Mouse (Mus musculus) spleen, embryonic (tissue): ENCODE results near the gene Oprm1.

Experiments
- CTCF ChIA-PET: fragments of 350-600 bp; sonication (Branson Sonifier 250); formaldehyde crosslinking; loops from one replicate; lab custom pipeline; 2022; lab: Charles Lee

The Oprm1 gene

GRCm38 (mm10) chr10:7037194-7037593, 278.9 kb downstream of the Oprm1 start:
- CTCF ChIA-PET, result no interaction called here

GRCm38 (mm10) chr10:7041032-7041431, 282.7 kb downstream of the Oprm1 start:
- CTCF ChIA-PET, result no interaction called here

- CTCF ChIA-PET, result no interaction called here
These were observed 285.6 kb downstream of the Oprm1 start for GRCm38 (mm10) chr10:7043896-7044295.

- CTCF ChIA-PET, result no interaction called here
These were observed 289.1 kb downstream of the Oprm1 start for GRCm38 (mm10) chr10:7047288-7047918.

- CTCF ChIA-PET, result no interaction called here
These were observed 289.6 kb downstream of the Oprm1 start for GRCm38 (mm10) chr10:7047919-7048291.

- CTCF ChIA-PET, result no interaction called here
These were observed 291.6 kb downstream of the Oprm1 start for GRCm38 (mm10) chr10:7049901-7050300.

- CTCF ChIA-PET, result no interaction called here
These were observed 294.2 kb downstream of the Oprm1 start, which contains the start of gene Ipcef1 for GRCm38 (mm10) chr10:7052315-7053017. Gene Ipcef1 (minus strand): TSS chr10:7052478.

- CTCF ChIA-PET, result no interaction called here
These were observed 296.4 kb downstream of the Oprm1 start for GRCm38 (mm10) chr10:7054560-7055205.

- CTCF ChIA-PET, result no interaction called here
These were observed 299.2 kb downstream of the Oprm1 start for GRCm38 (mm10) chr10:7057546-7057945.

- CTCF ChIA-PET, result interaction anchor here (0.5 to 0.6 kb wide), 2 partner anchors 77 to 81 kb away, joined by 3 read pairs; no protein-coding TSS in a partner anchor
These were observed 302.0 kb downstream of the Oprm1 start for GRCm38 (mm10) chr10:7060326-7060725.

- CTCF ChIA-PET, result no interaction called here
These were observed 304.7 kb downstream of the Oprm1 start for GRCm38 (mm10) chr10:7062993-7063392.

GRCm38 (mm10) chr10:7063752-7064457, 305.6 kb downstream of the Oprm1 start:
- CTCF ChIA-PET, result interaction anchor here (0.6 kb wide), 1 partner anchor 174 kb away, joined by 3 read pairs; no protein-coding TSS in a partner anchor

- CTCF ChIA-PET, result no interaction called here
These were observed 310.3 kb downstream of the Oprm1 start for GRCm38 (mm10) chr10:7068608-7069007.

GRCm38 (mm10) chr10:7069090-7069489, 310.8 kb downstream of the Oprm1 start:
- CTCF ChIA-PET, result no interaction called here

- CTCF ChIA-PET, result no interaction called here
These were observed 312.0 kb downstream of the Oprm1 start for GRCm38 (mm10) chr10:7070100-7070835.

GRCm38 (mm10) chr10:7070924-7071323, 312.6 kb downstream of the Oprm1 start:
- CTCF ChIA-PET, result no interaction called here

GRCm38 (mm10) chr10:7074231-7074630, 315.9 kb downstream of the Oprm1 start:
- CTCF ChIA-PET, result no interaction called here

GRCm38 (mm10) chr10:7075661-7076060, 317.4 kb downstream of the Oprm1 start:
- CTCF ChIA-PET, result no interaction called here

- CTCF ChIA-PET, result no interaction called here
These were observed 317.9 kb downstream of the Oprm1 start for GRCm38 (mm10) chr10:7076201-7076600.

GRCm38 (mm10) chr10:7076662-7077211, 318.4 kb downstream of the Oprm1 start:
- CTCF ChIA-PET, result no interaction called here

- CTCF ChIA-PET, result no interaction called here
These were observed 319.1 kb downstream of the Oprm1 start for GRCm38 (mm10) chr10:7077389-7077808.
